In genomic region chr2:150643726-150644415, GRCm38 (mm10) we compare ENCODE assay signal across 10 mouse cellular contexts. TPM values are rescaled to one million over a fixed set of nuclear protein-coding genes. Genes with fewer than 3 reads are reported as not detected.
A peak's percentile ranks its signal among the peaks of the same experiment; 100 is the strongest.
DNase-seq lines count a peak whose midpoint lies in the region; ATAC-seq lines count a peak whose summit lies in the region.
"Had no signal": no experiment of that assay in that cellular context is flagged by ENCODE, and none has a peak within 500 bp of the region (broad histone marks: within the 10 kb centered on the region; RNA-seq: fewer than 3 reads in every experiment).

No protein-coding gene starts in this region.

- H3K27ac ChIP-seq in hindbrain, embryonic 12.5 days: peak overlapping the region; percentile 82
- no peak overlapping the region for H3K27ac ChIP-seq in liver, embryonic 13.5 days
- no peak overlapping the region for H3K27ac ChIP-seq in stomach, embryonic 15.5 days
- H3K27ac ChIP-seq in heart, embryonic 11.5 days (ENCODE audit: low read depth, low read length): no peak overlapping the region

- H3K36me3 ChIP-seq in hindbrain, embryonic 12.5 days: 0 out of 2 replicates have a peak, but pooled peaks cover 3% of the 10 kb centered on the region
- peaks cover 47% of the 10 kb centered on the region for H3K36me3 ChIP-seq in liver, embryonic 13.5 days
- H3K36me3 ChIP-seq in stomach, embryonic 15.5 days: 0 out of 2 replicates have a peak, but pooled peaks cover 2% of the 10 kb centered on the region
- H3K36me3 ChIP-seq in heart, embryonic 11.5 days (ENCODE audit: control insufficient read depth, insufficient read depth, low read length): no peaks in the 10 kb centered on the region

- peak; percentile 27 for DNase-seq in NIH3T3 (ENCODE audit: low read depth)
- peak; percentile 53 for DNase-seq in cerebellum, adult 9-11 months
- DNase-seq in liver, embryonic 13.5 days: no peak
- DNase-seq in lung, adult 18-20 months: no peak

- no peak overlapping the region for H3K4me2 ChIP-seq in hindbrain, embryonic 12.5 days (replicated peaks)
- H3K4me2 ChIP-seq in liver, embryonic 13.5 days: no peak overlapping the region
- H3K4me2 ChIP-seq in stomach, embryonic 15.5 days: no peak overlapping the region
- H3K4me2 ChIP-seq in heart, embryonic 11.5 days: no peak overlapping the region

- ATAC-seq in hindbrain, embryonic 12.5 days (ENCODE audit: low FRiP score): peak; percentile 99
- peak; percentile 67 for ATAC-seq in liver, embryonic 13.5 days (ENCODE audit: low read depth)
- ATAC-seq in stomach, embryonic 15.5 days (ENCODE audit: insufficient read depth, low FRiP score, low read depth): peak; percentile 74; the same call in 1 of the 2 replicates
- no peak for ATAC-seq in megakaryocyte-erythroid progenitor cell, adult 5-6 weeks (replicated peaks; ENCODE audit: low FRiP score, low TSS enrichment, poor library complexity, severe bottlenecking)
- no peak for ATAC-seq in heart, embryonic 11.5 days (replicated peaks; ENCODE audit: insufficient number of reproducible peaks, low FRiP score, low TSS enrichment)

- no peak overlapping the region for H3K4me3 ChIP-seq in hindbrain, embryonic 12.5 days
- no peak overlapping the region for H3K4me3 ChIP-seq in liver, embryonic 13.5 days (replicated peaks)
- H3K4me3 ChIP-seq in stomach, embryonic 15.5 days (replicated peaks): no peak overlapping the region
- H3K4me3 ChIP-seq in heart, embryonic 11.5 days (ENCODE audit: low read depth, low read length): no peak overlapping the region

- 33% methylated on average over 8 of the region's 8 CpGs for WGBS in hindbrain, embryonic 12.5 days
- whole genome bisulfite sequencing in liver, embryonic 13.5 days (ENCODE audit: insufficient replicate concordance): 76% methylated on average over 8 of the region's 8 CpGs
- 73% methylated on average over 8 of the region's 8 CpGs for WGBS in stomach, embryonic 15.5 days
- WGBS in heart, embryonic 11.5 days (ENCODE audit: insufficient replicate concordance): 79% methylated on average over 8 of the region's 8 CpGs

- no peak overlapping the region for H3K9ac ChIP-seq in hindbrain, embryonic 12.5 days
- H3K9ac ChIP-seq in liver, embryonic 13.5 days: no peak overlapping the region
- H3K9ac ChIP-seq in stomach, embryonic 15.5 days: no peak overlapping the region
- H3K9ac ChIP-seq in heart, embryonic 11.5 days (ENCODE audit: low read depth, low read length): no peak overlapping the region

- H3K9me3 ChIP-seq in hindbrain, embryonic 12.5 days (replicated peaks): no peaks in the 10 kb centered on the region
- no peaks in the 10 kb centered on the region for H3K9me3 ChIP-seq in liver, embryonic 13.5 days (replicated peaks)
- no peaks in the 10 kb centered on the region for H3K9me3 ChIP-seq in stomach, embryonic 15.5 days
- no peaks in the 10 kb centered on the region for H3K9me3 ChIP-seq in heart, embryonic 11.5 days (replicated peaks; ENCODE audit: control insufficient read depth, low read length)

- H3K27me3 ChIP-seq in hindbrain, embryonic 12.5 days: no peaks in the 10 kb centered on the region
- no peaks in the 10 kb centered on the region for H3K27me3 ChIP-seq in liver, embryonic 13.5 days
- H3K27me3 ChIP-seq in stomach, embryonic 15.5 days (replicated peaks): no peaks in the 10 kb centered on the region
- H3K27me3 ChIP-seq in heart, embryonic 11.5 days (ENCODE audit: control insufficient read depth, insufficient read depth, low read length): no peaks in the 10 kb centered on the region

- peaks cover 14% of the 10 kb centered on the region for H3K4me1 ChIP-seq in hindbrain, embryonic 12.5 days
- peaks cover 51% of the 10 kb centered on the region for H3K4me1 ChIP-seq in liver, embryonic 13.5 days (replicated peaks)
- no peaks in the 10 kb centered on the region for H3K4me1 ChIP-seq in stomach, embryonic 15.5 days
- H3K4me1 ChIP-seq in heart, embryonic 11.5 days (ENCODE audit: control insufficient read depth, insufficient read depth, low read length): no peaks in the 10 kb centered on the region

RNA-seq across cellular contexts. Expression of gene Acss1, which starts 24.4 kb away (rescaled TPM):
- polyA plus RNA-seq in hindbrain, embryonic 12.5 days (2016; fragmentation: Nextera tagmentation; extraction: Ambion mirVana): 28.4 and 32.6 TPM in 2 replicates
- polyA plus RNA-seq in liver, embryonic 13.5 days (2015; fragmentation: Nextera tagmentation; extraction: Ambion mirVana): 28.7 and 44.7 TPM in 2 replicates
- polyA plus RNA-seq in stomach, embryonic 15.5 days (2015; fragmentation: Nextera tagmentation; extraction: Ambion mirVana): 27.8 and 30.9 TPM in 2 replicates
- 90.4 and 97.4 TPM in 2 replicates for total RNA-seq in megakaryocyte-erythroid progenitor cell, adult 5-6 weeks (2014; fragmentation: Nextera tagmentation)
- total RNA-seq in megakaryocyte-erythroid progenitor cell, adult 5-6 weeks (2017): 66.9 and 69.4 TPM in 2 replicates
- 14.8 and 16.8 TPM in 2 replicates for polyA plus RNA-seq in heart, embryonic 11.5 days (2014; fragmentation: Nextera tagmentation; extraction: Ambion mirVana)

RNA-seq across cellular contexts. Expression of gene Apmap, which starts 35.5 kb away (rescaled TPM):
- 36.1 and 38.1 TPM in 2 replicates for polyA plus RNA-seq in hindbrain, embryonic 12.5 days (2016; fragmentation: Nextera tagmentation; extraction: Ambion mirVana)
- 26.2 and 28.7 TPM in 2 replicates for polyA plus RNA-seq in liver, embryonic 13.5 days (2015; fragmentation: Nextera tagmentation; extraction: Ambion mirVana)
- polyA plus RNA-seq in stomach, embryonic 15.5 days (2015; fragmentation: Nextera tagmentation; extraction: Ambion mirVana): 40.1 and 40.5 TPM in 2 replicates
- total RNA-seq in megakaryocyte-erythroid progenitor cell, adult 5-6 weeks (2014; fragmentation: Nextera tagmentation): 10.7 and 20.5 TPM in 2 replicates
- total RNA-seq in megakaryocyte-erythroid progenitor cell, adult 5-6 weeks (2017): 37.2 and 43.1 TPM in 2 replicates
- 31.1 and 35.2 TPM in 2 replicates for polyA plus RNA-seq in heart, embryonic 11.5 days (2014; fragmentation: Nextera tagmentation; extraction: Ambion mirVana)

RNA-seq across cellular contexts. Expression of gene Vsx1, which starts 45.3 kb away (rescaled TPM):
- polyA plus RNA-seq in hindbrain, embryonic 12.5 days (2016; fragmentation: Nextera tagmentation; extraction: Ambion mirVana): 1.0 and 1.3 TPM in 2 replicates
- not detected in 2 replicates for polyA plus RNA-seq in liver, embryonic 13.5 days (2015; fragmentation: Nextera tagmentation; extraction: Ambion mirVana)
- not detected in 2 replicates for polyA plus RNA-seq in stomach, embryonic 15.5 days (2015; fragmentation: Nextera tagmentation; extraction: Ambion mirVana)
- not detected in 2 replicates for total RNA-seq in megakaryocyte-erythroid progenitor cell, adult 5-6 weeks (2014; fragmentation: Nextera tagmentation)
- total RNA-seq in megakaryocyte-erythroid progenitor cell, adult 5-6 weeks (2017): not detected in 2 replicates
- polyA plus RNA-seq in heart, embryonic 11.5 days (2014; fragmentation: Nextera tagmentation; extraction: Ambion mirVana): not detected in 2 replicates
- polyA plus RNA-seq: heart, embryonic 16.5 days; spleen, adult 2 months had no signal

Comparison
In these comparisons a context has a peak if more than half of its experiments do, and no peak if none do; other contexts are left out.
1. DNase-seq: peak in NIH3T3 (single experiment) and cerebellum, adult 9-11 months (single experiment); none in liver, embryonic 13.5 days (single experiment) and lung, adult 18-20 months (0 of 2).
2. ATAC-seq: peak in hindbrain, embryonic 12.5 days (single experiment), liver, embryonic 13.5 days (single experiment) and stomach, embryonic 15.5 days (single experiment); none in megakaryocyte-erythroid progenitor cell, adult 5-6 weeks (single experiment) and heart, embryonic 11.5 days (single experiment).